Mouse (Mus musculus) right cerebral cortex, postnatal 25 days (tissue): ENCODE results near the gene Cxcl17.
"Not testable (repeated sequence)": the region's sequence is repeated elsewhere in the genome, so short reads cannot be mapped to it uniquely, and the experiment has no call there.

ENCODE experiments used
- DNase-seq: peaks from one replicate; pipeline ENCODE4 v3.0.0; 2022

The Cxcl17 gene

DNA sequence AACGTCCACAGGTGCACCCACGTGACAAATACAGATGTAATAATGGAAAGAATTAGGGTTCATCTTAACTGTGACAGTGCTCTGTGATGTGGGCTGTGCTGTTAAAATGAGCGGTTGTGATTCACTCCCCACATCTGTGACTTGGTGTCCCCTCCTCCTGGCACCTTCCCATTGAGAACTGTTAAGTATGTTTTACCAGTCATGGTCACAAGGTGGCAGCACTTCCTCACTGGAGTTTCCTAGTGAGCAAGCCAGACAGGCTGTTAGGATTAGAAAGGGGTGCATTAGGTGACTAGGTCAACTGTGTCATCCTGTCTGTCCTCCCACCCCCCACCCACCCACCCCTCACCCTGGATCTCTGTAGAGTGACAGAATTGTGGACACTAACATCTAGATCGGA is 11.7 kb upstream of the Cxcl17 start:
- peak; percentile 63 for DNase-seq

DNA sequence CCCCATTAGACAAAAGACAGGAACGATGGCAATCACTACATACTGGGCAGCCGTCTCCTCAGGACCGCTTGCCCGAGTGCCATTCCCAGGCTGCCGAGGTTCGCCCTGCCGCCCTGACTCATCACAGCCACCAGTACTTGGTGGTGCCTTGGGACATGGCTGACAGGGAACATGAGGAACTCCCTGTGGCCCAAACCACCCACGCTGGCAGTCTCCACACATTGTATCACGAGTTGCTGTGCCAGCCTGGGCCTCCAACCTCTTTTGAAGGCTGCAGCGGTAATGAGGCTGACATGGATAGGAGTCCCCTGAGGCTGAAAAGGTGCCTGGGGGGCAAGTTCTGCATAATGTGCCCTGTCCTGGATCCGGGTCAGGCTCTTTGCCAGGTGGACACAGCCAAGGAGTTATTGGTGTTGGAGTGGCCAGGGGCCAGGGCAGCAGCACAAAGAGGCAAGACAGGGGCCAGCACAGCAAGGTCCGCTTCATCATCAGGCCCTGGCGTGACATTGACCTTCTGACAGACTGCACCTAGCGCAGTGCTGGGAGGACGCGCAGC is 9.7 kb upstream of the Cxcl17 start:
- no peak for DNase-seq

DNA sequence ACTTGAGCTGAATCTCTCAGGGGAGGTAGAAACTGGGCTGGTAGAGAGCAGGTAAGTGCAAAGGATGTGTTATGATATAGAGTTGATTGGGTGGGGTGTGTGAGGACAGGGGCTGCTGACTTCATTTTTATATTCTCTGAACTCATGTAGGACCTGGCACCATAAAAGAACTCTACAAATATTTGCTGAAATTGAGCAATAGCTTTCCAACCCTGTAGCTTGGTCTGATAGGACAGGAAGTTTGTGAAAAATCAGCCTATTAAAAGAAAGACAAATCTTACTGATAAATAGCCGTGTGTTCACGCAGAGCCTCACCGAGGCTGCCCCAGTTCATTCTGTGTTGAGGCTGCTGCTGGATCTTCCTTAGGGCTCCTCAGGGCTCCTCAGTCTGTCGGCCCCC is 7.3 kb upstream of the Cxcl17 start:
- DNase-seq, result no peak

DNA sequence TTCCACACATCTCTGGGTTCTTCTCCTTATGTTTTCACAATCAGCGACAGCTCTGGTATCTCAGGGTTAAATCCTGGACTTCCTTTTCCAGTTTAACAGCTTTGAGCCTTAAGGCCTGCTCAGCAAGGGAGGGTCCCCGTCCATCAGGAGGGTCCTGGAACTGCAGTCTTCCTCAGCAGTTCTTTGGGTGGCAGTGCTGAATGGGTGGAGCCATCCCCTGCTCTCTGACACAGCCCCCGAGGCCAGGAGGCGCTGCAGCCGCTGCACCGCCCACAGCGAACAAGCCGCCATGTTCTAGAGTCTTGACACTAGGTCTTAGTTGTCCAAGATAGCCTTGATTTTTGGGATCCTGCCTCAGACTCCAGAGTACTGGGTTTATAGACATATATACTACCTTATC is 6.8 kb upstream of the Cxcl17 start:
- DNase-seq, result no peak

DNA sequence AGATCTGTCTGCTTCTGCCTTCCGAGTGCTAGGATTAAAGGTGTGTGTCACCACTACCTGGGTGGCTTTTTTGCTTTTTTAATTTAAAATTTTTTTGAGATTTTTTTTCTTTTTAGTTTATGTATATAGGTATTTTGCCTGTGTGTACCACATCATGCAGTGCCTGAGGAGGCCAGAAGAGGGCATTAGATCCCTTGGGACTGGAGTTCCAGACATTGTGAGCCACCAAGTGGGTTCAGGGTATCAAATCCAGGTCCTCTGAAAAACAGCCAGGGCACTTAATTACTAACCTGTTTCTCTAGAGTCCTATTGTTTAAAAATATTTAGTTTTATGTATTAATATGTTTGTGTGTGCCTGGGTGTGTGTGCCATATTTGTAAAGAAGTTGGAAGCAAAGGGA is 4.9 kb upstream of the Cxcl17 start:
- no peak for DNase-seq

DNA sequence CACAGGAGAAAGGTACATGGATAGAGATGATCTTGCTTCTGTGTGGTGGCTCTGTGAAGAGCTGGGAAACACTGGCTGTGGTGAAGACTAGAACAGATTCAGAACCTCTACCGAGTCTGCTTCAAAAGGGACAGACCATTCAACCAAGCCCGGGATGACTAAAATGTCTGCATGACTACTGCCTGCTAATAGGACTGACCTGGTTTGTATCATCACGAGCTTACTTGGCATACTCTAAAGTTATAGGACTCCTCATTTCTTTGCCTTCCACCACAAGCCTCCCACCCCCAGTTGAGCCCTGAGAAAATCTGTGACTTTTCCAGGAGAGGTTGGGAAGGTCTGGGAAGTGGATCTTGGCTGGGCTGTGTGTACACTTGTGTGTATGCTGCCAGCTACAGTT is 825 bp downstream of the Cxcl17 start:
- DNase-seq, result no peak

DNA sequence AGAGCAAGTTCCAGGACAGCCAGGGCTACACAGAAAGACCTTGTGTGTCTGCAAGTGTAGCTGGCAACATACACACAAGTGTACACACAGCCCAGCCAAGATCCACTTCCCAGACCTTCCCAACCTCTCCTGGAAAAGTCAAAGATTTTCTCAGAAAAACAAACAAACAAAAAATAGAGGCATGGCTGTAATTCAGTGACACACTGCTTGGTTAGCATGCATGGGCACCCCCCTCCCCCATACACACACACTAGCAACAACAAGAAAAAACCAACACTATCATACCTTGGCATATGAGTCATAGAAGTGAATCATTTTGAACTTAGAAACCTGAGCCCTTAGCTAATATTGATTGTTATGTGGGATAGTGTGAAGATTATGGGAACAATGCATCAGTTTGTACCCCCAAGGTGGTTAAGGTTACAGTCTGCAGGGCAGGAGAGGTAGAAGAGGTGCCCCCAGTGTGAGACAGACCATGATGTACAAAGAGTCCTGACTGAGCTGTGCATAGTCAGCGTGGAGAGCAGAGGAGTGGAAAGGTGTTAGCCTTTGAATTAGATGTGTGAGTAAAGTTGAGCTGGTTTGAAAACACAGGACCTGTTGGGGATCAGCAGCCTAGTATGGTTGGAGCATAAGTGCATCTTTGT is 1.6 kb downstream of the Cxcl17 start:
- DNase-seq, result no peak

DNA sequence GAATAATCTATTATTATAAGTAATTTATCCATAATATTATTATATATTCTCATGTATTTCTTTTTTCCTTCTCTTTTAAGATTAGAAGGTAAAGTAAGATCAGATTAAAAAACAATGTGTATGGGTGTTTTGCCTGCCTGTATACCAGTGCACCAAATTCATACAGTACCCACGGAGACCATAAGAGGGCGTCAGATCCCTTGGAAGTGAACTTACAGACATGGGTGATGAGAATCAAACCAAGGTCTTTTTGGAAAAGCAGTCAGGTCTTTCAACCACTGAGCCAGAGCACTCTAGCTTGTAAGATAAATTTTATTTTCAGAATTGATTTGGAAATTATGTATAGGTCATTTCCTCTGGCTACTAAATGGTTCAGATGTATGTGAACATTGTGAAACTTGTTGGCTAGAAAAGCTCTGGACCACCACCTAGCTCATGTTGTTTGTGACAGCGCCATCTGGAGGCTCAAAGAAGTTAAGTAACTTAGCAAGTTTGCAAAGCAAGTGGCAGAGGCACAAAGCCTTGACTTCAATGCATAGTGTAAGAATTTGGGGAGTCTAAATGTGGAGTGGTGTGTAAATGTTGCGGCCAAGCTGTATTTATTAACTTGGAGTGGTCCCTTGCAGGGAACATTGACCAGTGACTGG is 3.4 kb downstream of the Cxcl17 start:
- DNase-seq, result no peak

DNA sequence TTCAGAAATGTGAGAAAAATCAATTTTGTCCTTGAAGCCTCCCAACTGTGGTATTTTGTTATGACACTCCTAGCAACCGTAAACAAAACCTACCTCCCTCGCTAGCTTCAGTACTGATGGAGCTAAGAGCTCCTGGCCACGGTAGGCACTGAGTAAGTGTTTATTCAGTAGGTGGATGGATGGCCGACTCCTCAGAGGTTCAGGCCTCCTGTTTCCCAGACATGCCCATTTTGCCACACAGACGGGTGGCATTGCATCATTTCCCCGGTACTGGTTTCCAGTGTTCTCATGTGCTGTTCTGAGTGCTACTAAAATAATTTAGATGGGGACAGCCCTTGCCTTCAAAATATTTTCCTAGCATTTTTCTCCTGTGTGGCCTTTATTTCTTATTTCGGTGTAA is 6.2 kb downstream of the Cxcl17 start:
- no peak for DNase-seq

DNA sequence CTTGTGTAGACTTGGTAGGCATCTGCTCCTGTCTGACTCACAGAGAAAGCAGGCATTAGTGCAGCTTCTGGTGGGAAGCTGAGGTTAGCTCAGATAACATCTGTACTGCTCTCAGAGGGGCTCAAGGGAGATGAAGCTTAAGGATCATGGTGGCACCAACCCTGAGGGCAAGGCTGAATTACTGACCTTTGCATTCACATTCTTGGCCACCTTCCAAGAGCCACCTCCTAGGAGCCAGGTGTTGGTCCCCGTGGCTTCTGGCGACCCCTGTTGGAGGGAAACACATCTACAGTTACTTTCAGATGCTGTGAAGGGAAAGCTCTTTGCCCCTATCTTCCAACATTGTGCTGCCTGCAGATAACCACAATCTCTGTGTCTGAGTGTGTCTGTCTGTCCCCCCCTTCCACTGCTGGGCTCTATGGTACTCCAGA is 10.0 kb downstream of the Cxcl17 start:
- DNase-seq, result no peak

DNA sequence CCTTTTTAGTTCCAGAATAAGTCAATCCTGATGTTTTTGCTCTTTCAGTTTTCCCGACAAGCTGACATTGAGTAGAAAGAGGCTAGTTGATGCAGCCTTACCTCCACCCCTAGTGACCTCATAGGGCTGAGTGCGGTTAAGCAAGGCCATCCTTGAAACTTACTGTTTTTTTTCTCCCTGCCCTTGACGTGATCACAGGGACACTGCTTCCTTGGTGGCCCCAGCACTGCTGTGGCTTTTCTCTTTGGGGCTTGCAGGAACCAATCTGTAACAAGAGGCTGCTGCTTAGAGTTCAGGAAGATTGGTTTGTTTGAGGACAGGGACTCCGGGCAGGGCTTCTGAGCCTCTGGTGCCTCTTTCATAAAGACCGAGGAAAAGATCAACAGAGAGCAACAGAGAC is 10.7 kb downstream of the Cxcl17 start:
- DNase-seq, result no peak

DNA sequence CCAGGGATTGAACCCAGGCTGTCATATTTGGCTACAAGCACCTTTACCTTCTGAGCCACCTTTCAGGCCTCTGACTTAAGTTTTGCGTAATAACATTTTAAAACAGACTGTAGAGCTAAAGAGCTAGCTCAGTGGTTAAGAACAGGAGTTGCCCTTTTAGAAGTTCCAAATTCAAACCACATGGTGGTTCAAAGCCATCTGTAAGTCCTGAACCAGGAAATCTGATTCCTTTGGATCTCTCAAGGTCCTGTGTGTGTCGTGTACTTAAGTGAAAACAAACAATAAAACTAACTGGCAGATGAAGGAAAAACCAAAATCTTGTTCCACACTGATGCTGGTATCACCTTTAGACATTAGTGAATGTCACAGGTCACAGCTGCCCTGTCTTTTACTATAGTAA is 11.1 kb downstream of the Cxcl17 start:
- DNase-seq, result no peak

DNA sequence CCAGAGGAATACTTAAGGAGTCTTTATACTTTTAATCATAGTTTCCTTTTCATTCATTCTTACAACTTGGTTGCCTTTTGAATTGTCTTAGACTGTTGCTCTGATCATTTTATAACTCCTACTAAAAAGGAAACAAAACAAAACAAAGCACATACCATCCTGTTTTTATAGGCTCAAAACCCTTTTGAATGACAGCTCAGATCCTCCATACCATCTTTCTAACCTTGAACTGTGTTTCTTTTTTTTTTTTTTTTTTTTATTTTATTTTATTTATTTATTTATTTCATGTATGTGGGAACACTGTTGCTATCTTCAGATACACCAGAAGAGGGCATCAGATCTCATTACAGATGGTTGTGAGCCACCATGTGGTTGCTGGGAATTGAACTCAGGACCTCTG is 13.7 kb downstream of the Cxcl17 start:
- not testable (repeated sequence) for DNase-seq

DNA sequence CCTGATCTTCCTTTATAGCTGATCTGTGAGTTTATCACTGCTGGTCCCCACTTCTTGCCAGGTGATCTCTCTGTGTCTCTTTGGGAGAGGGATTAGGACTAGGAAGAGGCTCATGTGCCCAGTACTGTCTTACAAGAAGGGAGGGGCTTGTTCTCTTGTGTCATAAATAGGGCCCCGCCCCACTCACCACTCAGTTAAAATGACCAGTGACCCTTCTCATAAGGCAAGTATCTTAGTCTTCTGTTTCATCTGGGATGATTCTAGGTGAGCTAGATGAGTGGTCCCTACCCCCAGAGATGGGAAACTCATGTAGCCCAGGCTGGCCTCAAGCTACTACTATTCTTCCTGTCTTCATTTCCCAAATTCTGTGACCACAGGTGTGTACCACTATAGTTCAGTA is 14.1 kb downstream of the Cxcl17 start, which contains the start of gene Lipe:
TSS of gene Lipe (minus strand) at position 101 of the 400 bp plus-strand sequence.
- DNase-seq, result no peak

DNA sequence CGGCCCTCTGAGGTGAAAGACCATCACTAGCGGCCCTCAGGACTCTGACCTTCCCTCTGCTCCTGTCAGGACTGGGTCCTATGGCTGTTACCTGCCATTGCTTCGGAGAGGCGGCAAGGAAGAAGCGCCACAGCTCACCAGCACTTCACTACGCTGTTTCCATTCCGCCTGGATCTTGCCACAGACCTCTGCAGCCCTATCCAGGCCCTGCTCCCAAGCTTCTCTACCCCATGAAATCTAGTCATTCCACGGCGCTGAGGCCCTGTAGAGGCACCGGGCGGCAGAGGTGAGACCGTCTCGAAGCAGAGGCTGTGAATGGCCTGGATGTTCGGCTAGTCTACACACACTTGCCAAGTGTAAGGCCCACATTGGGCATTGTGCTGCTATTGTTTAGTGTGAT is 16.1 kb downstream of the Cxcl17 start:
- no peak for DNase-seq

DNA sequence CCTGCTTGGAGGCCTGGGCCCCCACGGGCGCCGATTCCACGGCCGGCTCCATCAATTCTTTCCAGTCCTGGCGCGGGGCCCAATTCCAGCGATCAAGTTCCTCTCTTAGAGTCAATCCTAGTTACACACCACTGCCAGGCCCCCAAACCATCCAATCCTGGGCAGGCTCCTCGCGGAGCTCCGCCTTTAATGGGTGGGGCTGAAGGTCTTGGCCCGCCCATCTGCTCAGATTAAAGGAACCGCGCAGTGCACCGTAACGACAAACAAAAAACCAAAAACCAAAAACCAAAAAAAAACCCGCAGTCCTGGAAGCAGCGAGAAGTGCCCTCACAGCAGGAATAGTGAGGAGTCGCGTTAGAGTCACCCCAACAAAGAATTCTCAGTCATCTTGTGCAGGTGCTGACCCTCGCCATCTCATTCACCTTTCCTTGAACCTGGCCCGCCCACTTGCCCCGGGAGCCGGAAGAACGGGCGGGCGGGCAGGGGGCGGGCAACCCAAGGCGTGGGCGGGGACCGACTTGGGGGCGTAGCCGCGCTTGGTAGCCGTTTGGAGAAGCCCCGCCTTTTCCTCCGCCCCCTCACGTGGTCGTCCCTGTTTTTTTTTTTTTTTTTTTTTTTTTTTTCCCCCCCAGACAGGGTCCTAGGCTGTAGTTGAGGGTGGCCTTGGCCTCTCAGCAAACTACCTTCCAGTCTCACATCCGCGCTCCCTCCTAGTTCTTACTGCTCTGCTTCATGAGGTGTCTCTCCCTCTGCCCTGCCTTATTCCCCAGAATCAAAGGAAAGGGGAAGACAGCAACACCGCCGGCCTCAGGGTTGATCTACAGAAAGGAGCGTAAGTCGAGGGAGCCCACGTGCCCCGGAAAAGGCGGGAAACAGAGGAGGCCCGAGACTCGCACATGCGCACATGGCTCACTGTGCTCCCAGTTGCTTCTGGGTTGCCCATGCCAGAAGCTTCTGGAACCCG is 16.8 kb downstream of the Cxcl17 start:
- DNase-seq, result peak; percentile 94

DNA sequence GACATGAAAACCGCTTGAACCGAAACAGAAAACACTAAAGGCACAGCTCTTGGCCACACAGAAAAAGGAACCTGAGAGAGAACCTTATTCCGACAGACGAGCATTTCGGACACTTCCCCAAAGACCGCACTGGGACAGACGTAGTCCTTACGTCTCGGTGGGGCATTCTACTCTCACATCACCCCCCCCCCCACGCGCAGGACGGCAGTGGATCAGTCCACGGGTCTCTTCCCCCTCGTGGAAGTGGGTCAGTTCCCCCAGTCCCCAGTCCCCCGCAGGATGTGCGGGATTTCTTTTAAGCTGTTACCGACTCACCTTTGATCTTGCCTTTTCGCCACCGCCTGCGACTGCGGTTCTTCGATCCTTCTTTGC is 17.5 kb downstream of the Cxcl17 start:
- no peak for DNase-seq

DNA sequence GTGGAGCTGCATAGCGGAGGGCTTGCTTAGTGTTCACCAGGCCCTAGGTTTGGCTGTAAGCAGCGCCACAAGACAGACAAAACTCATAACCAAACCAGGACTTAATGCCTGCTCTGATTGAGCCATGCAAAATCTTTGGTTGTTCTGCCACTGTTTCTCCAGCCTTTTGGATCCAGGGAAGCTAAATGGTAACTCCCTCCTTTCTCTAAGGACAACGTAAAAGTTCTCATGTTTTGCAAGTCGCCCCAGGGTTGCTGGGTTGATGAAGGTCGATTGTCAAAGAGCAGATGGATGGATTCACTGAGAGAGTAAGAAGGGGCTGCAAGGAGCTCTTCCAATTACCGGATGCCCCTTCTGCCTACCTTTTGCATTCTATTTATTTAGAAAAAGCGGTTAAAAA is 17.9 kb downstream of the Cxcl17 start:
- DNase-seq, result no peak

DNA sequence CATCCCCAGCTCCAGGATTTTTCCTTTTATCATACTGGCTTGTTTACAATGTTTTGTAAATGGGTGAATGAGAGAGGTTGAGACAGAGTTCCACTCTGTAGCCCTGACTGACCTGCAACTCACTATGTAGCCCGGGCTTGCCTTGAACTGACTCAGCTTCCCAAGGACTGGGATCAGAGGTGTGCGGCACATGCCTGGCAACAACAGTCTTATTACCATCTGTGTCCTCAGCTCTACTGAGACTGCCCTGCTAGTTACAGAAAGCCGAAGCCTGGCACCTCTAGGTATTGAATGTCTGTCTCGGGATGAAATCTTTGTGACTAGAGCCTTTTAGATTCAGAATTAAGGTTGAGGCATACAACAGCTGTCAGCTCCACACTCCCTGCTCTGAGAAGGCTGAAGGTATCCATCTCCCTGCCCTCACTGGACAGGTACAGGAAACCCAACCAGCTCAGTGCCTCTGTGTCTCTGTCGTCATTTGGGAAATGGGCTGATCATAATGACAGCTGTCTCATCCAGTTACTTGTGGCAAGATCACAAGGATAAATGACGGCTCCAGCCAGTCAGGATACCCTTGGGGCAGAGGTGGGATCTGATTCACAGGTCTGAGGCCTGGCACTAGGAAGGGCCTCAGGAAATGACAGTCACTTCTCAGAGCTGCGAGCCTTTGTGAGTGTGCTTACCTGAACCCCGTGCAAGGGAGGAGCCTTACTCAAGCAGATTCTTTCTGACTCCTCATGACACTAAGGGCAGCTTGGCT is 19.1 kb downstream of the Cxcl17 start:
- no peak for DNase-seq

DNA sequence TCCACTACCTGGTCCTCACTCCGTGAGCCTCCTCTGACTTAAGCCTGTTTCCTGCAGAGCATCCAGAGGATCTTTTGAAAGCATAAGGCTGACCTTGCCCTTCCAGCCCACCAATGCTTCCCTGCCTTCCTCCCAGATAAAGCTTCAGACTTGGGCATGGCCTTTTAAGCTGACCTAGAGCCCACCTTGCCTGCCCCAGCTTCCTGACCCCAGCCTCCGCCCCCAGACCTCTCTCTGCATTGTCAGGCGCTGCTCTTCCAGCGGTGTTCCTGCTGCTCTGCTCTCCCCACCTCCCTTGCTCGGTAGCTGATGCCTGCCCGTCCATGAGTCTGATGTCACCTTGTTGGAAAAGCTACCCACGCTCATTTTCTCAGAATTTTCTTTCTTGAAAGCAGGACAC is 19.8 kb downstream of the Cxcl17 start:
- DNase-seq, result no peak

DNA sequence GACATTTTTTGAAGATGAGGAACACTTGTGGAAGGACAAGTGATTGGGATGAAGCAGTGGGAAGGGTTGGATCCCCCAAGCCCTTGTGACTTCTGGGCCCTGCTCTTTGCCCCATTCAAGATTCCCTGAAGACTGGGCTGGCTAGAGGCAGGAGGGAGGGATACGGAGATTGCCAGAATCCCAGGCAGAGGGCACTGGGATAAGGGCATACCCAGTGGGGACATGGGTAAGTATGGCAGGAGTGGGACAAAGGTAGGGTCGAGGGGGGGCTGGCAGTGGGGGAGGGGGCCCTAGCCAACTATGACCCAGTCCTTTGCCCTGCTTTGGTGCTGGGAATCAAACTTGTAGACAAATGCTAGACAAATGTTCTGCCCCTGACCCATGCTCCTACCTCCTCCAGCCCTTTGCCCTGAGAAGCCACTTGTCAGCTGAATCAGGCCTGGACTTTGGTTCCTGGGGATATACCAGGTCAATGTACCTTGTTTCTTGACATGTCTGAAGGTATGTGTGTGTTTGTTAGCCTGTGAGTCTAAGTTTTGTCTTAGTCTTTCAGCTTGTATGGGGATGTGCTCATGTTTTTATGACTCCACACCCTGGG is 20.7 kb downstream of the Cxcl17 start:
- DNase-seq, result no peak

DNA sequence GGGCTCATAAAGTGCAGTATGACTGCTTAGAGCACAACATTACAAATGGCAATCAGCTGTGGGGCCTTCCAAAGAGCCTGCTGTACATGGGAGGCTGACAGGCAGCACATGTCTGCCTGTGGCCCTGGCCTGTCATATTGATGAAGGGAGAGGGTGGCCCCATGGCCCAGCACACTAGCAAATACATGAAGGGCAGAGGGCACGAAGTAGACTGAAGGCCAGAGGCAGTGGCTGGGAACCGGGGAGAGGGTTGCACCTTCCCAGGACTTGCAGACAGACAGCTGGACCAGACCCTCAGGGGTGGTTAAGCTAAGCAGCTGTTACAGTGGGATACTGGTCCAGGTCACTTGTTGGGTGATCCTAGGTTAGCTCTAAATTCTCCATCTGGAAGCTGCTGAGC is 21.7 kb downstream of the Cxcl17 start:
- DNase-seq, result no peak
